ENCODE assay signal across 17 mouse cellular contexts in genomic region chr9:72441927-72442715, GRCm38 (mm10). TPM values are rescaled to one million over a fixed set of nuclear protein-coding genes. Genes with fewer than 3 reads are reported as not detected.
DNase-seq lines count a peak whose midpoint lies in the region; ATAC-seq and TF ChIP-seq lines count a peak whose summit lies in the region.
"Had no signal": no experiment of that assay in that cellular context is flagged by ENCODE, and none has a peak within 500 bp of the region (broad histone marks: within the 10 kb centered on the region; RNA-seq: fewer than 3 reads in every experiment).

No protein-coding gene starts in this region.

- DNase-seq in heart, postnatal 14 days, result no peak
- DNase-seq in c-Kit-negative CD71-positive TER-119-positive erythroid progenitor cells, embryonic 14.5 days (ENCODE audit: low read depth, low spot score), result peak; percentile 16
- no peak for DNase-seq in liver, postnatal 0 days
- peak; percentile 49 to 74 for DNase-seq in thymus, postnatal 36 days
- DNase-seq in kidney, adult 8-10 months, result no peak
- DNase-seq in left cerebral cortex, adult 9 months (ENCODE audit: low spot score in 2 of 2), result no peak
- DNase-seq: cerebellum, postnatal 36 days; gastrocnemius, postnatal 10 days; kidney, adult 18-20 months; kidney, postnatal 25 days; right cerebral cortex, postnatal 14 days had no signal

- ATAC-seq in heart, embryonic 13.5 days (ENCODE audit: extremely low read depth, insufficient number of reproducible peaks, low FRiP score, low TSS enrichment), result no peak
- no peak for ATAC-seq in liver, postnatal 0 days
- ATAC-seq: hindbrain, postnatal 0 days; lung, postnatal 0 days had no signal

- WGBS in heart, embryonic 13.5 days, result 85% methylated on average over 10 of the region's 10 CpGs
- WGBS in liver, postnatal 0 days (ENCODE audit: insufficient replicate concordance), result 69% methylated on average over 10 of the region's 10 CpGs

- no peaks in the 10 kb centered on the region for H3K9me3 ChIP-seq in heart, embryonic 13.5 days
- H3K9me3 ChIP-seq in liver, postnatal 0 days (ENCODE audit: low read length), result no peaks in the 10 kb centered on the region
- H3K9me3 ChIP-seq: embryonic facial prominence, embryonic 10.5 days; limb, embryonic 12.5 days; megakaryocyte, embryonic 14.5 days had no signal

- no peak overlapping the region for H3K4me3 ChIP-seq in heart, embryonic 13.5 days
- peak overlapping the region; percentile 77 for H3K4me3 ChIP-seq in liver, postnatal 0 days (ENCODE audit: low read depth, low read length)
- H3K4me3 ChIP-seq: embryonic facial prominence, embryonic 10.5 days; limb, embryonic 12.5 days; megakaryocyte, embryonic 14.5 days had no signal

- H3K9ac ChIP-seq in heart, embryonic 13.5 days, result no peak overlapping the region
- H3K9ac ChIP-seq in liver, postnatal 0 days (replicated peaks), result peak overlapping the region; percentile 41; the same call in 1 of the 2 replicates
- H3K9ac ChIP-seq: limb, embryonic 12.5 days had no signal

- H3K4me2 ChIP-seq in heart, embryonic 13.5 days, result peak overlapping the region; percentile 17; the same call in 1 of the 2 replicates
- peak overlapping the region; percentile 95 for H3K4me2 ChIP-seq in liver, postnatal 0 days (ENCODE audit: low read depth, low read length)
- H3K4me2 ChIP-seq: limb, embryonic 12.5 days had no signal

- peaks cover 26% of the 10 kb centered on the region for H3K4me1 ChIP-seq in heart, embryonic 13.5 days
- H3K4me1 ChIP-seq in liver, postnatal 0 days (ENCODE audit: insufficient read depth), result peaks cover 16% of the 10 kb centered on the region

- no peak for TF ChIP-seq CTCF in liver, postnatal 0 days (IDR thresholded peaks at IDR 0.05; ENCODE audit: low read depth)

- H3K27ac ChIP-seq in heart, embryonic 13.5 days (replicated peaks), result peak overlapping the region; percentile 1; the same call in 1 of the 2 replicates
- H3K27ac ChIP-seq in liver, postnatal 0 days (ENCODE audit: low read depth), result peak overlapping the region; percentile 84
- H3K27ac ChIP-seq: embryonic facial prominence, embryonic 10.5 days; hindbrain, postnatal 0 days; limb, embryonic 12.5 days had no signal

- intact Hi-C loops in heart, postnatal 14 days (cut with DNase I), result no loop called here

- peaks cover 18% of the 10 kb centered on the region for H3K36me3 ChIP-seq in heart, embryonic 13.5 days
- H3K36me3 ChIP-seq in liver, postnatal 0 days (replicated peaks; ENCODE audit: insufficient read depth, low read length), result peaks cover 14% of the 10 kb centered on the region

- no peak for TF ChIP-seq EP300 in liver, postnatal 0 days (IDR thresholded peaks at IDR 0.05; ENCODE audit: low read depth)

- no peaks in the 10 kb centered on the region for H3K27me3 ChIP-seq in heart, embryonic 13.5 days (replicated peaks)
- no peaks in the 10 kb centered on the region for H3K27me3 ChIP-seq in liver, postnatal 0 days (ENCODE audit: insufficient read depth, low read length)
- H3K27me3 ChIP-seq: limb, embryonic 12.5 days; megakaryocyte, embryonic 14.5 days had no signal

RNA-seq across cellular contexts. Expression of gene Mns1, which starts 4.3 kb away (rescaled TPM):
- 16.4 and 16.8 TPM in 2 replicates for polyA plus RNA-seq in heart, embryonic 13.5 days (2015; fragmentation: Nextera tagmentation; extraction: Ambion mirVana)
- under 1 TPM; 0.91 to 0.95 TPM for total RNA-seq in heart, postnatal 14 days (2021)
- 36.4 and 41.9 TPM in 2 replicates for polyA plus RNA-seq in liver, postnatal 0 days (2015; fragmentation: Nextera tagmentation; extraction: Ambion mirVana)

RNA-seq across cellular contexts. Expression of gene Tex9, which starts 49.9 kb away (rescaled TPM):
- polyA plus RNA-seq in heart, embryonic 13.5 days (2015; fragmentation: Nextera tagmentation; extraction: Ambion mirVana), result 14.8 and 15.6 TPM in 2 replicates
- 1 to 10 TPM; 2.6 TPM for total RNA-seq in heart, postnatal 14 days (2021)
- 4.1 and 4.9 TPM in 2 replicates for polyA plus RNA-seq in liver, postnatal 0 days (2015; fragmentation: Nextera tagmentation; extraction: Ambion mirVana)

Comparison
In these comparisons a context has a peak if more than half of its experiments do, and no peak if none do; other contexts are left out.
1. DNase-seq: peak in c-Kit-negative CD71-positive TER-119-positive erythroid progenitor cells, embryonic 14.5 days (single experiment) and thymus, postnatal 36 days (2 of 2); none in heart, postnatal 14 days (0 of 2), liver, postnatal 0 days (single experiment), kidney, adult 8-10 months (0 of 2) and left cerebral cortex, adult 9 months (0 of 2).